Mouse (Mus musculus): ENCODE measurements around the gene Ece1. TPM values are rescaled to one million over a fixed set of nuclear protein-coding genes. Genes with fewer than 3 reads are reported as not detected.
A peak's percentile ranks its signal among the peaks of the same experiment; 100 is the strongest.

Gene Ece1
- total RNA-seq, 2 experiments from 2014 or later, result 70.5 to 72.2 TPM

GRCm38 (mm10) chr4:137993821-137994561 lies 132.0 kb downstream of the Ece1 start:
- intact Hi-C loops (cut with DNase I), result loop anchor here (10.0 kb wide), 1 partner anchor 111 kb away; no protein-coding TSS in a partner anchor
- peak in 1 of 2 experiments; percentile 42 for DNase-seq (ENCODE audit: low spot score in 2 of 2)

- intact Hi-C loops (cut with DNase I), result loop anchor here (10.0 kb wide), 1 partner anchor 110 kb away; no protein-coding TSS in a partner anchor
Measured at GRCm38 (mm10) chr4:137994562-137995336, 132.7 kb downstream of the Ece1 start.

GRCm38 (mm10) chr4:137995399-137995798 lies 133.4 kb downstream of the Ece1 start:
- no peak for DNase-seq (ENCODE audit: low spot score in 2 of 2)
- intact Hi-C loops (cut with DNase I), result loop anchor here (10.0 kb wide), 1 partner anchor 109 kb away; no protein-coding TSS in a partner anchor

More at GRCm38 (mm10) chr4:137994562-137995336, 132.7 kb downstream of the Ece1 start:
- DNase-seq (ENCODE audit: low spot score in 2 of 2), result no peak

- intact Hi-C loops (cut with DNase I), result loop anchor here (10.0 kb wide), 1 partner anchor 107 kb away; no protein-coding TSS in a partner anchor
- DNase-seq (ENCODE audit: low spot score in 2 of 2), result no peak
Measured at GRCm38 (mm10) chr4:137998232-137998631, 136.2 kb downstream of the Ece1 start.

- no peak for DNase-seq (ENCODE audit: low spot score in 2 of 2)
- intact Hi-C loops (cut with DNase I), result no loop called here
Measured at GRCm38 (mm10) chr4:138000682-138001081, 138.6 kb downstream of the Ece1 start.

- intact Hi-C loops (cut with DNase I), result no loop called here
- DNase-seq (ENCODE audit: low spot score in 2 of 2), result no peak
Measured at GRCm38 (mm10) chr4:138003909-138004610, 142.0 kb downstream of the Ece1 start.

DNA sequence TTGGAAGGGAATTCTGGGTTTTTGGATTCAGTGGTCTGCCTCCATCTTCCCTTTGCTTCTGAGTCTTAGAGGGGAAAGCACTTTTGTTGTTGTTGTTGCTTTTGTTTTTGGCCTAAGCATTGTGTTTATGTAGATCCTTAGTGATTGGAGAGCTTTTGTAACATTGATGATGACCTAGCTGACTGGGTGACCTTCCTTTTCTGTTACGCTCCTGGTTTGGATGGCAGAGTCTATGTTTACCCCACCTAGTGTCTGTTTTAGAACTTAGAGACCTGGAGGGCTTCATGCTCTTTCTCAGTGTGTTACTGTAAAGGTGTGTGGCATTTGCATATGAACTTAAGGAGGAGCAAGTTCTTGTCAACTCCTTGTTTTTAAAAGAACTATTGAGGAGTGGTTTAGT lies 143.7 kb downstream of the Ece1 start:
- DNase-seq (ENCODE audit: low spot score in 2 of 2), result no peak
- intact Hi-C loops (cut with DNase I), result no loop called here

GRCm38 (mm10) chr4:138006951-138007613 lies 145.0 kb downstream of the Ece1 start:
- intact Hi-C loops (cut with DNase I), result no loop called here
- no peak for DNase-seq (ENCODE audit: low spot score in 2 of 2)

DNA sequence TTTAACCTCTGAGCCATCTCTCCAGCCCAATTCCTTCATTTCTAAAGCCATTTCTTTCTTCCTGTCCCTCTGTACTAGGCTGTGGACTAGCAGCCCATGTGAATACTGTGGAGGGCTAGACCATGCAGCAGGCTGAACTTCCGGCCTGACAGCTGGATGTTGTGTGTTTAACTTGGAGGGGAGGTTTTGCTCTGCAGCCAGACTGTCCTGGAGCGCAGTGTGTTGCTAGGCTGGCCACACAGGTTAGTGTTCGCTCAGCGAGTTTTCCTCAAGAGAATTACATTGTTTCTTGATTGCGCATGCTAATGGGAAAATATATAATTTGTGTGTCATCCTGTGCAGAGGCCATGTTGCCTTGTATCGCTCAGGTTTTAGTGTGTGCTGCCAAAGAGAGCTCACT lies 146.6 kb downstream of the Ece1 start:
- DNase-seq (ENCODE audit: low spot score in 2 of 2), result no peak
- intact Hi-C loops (cut with DNase I), result no loop called here

DNA sequence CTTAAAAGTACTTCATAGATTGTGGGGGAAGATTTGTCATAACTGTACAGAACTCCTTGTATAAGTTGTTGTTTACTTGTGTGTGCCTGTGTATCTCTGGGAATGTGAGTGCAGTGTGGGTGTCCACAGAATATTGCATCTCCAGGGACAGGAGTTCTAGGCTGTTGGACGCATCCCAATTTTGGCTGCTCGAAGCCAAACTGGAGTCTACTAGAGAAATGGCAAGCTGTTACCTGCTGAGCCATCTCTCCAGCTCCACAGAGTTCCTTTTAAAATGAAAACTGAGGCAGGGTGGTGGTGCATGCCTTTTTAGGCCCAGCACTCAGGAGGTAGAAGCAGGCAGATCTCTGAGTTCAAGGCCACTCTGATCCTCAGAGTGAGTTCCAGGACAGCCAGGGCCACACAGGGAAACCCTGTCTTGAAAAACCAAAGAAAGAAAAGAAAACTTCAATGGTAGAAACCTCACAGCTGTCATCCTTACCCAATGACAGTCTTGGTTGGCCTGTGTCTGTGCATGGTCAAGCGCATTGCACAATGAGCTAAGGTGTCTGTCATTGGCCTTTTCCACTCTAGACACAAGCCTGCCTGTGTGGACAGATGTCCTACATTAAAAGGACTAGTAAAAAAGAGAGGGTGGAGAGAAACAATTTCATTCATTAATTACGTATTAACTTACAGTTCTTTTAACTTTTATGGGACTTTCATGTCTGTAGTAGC lies 147.9 kb downstream of the Ece1 start:
- intact Hi-C loops (cut with DNase I), result no loop called here
- DNase-seq (ENCODE audit: low spot score in 2 of 2), result no peak

DNA sequence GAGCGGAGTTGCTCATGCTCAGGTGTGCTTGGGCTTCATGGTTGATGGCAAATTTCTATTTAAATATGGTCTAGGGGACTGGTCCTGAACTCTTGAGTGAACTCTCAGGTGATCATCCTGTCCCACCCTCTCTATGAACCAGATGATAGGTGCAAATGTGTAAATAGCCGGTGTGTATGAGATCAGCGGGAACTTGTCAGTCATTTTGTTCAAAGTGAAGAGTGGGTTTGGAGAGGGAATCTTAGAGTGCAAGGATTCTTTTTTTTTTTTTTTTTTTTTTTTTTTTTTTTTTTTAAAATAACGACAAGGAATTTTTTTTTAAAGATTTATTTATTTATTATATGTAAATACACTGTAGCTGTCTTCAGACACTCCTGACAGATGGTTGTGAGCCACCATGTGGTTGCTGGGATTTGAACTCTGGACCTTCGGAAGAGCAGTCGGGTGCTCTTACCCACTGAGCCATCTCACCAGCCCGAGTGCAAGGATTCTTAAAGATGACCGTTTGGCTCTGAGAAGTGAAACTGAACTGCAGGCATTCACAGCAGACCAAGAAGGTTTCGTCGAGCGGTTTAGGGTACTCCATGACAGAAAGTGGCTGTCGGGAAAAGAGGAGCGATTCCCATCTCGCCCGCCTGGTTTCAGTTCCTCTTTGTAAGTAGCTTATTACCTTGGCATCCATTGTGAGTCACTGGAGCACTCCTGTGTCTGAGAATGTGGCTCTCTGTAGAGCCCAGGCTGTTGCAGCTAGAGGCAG lies 151.9 kb downstream of the Ece1 start:
- intact Hi-C loops (cut with DNase I), result no loop called here
- no peak for DNase-seq (ENCODE audit: low spot score in 2 of 2)

Other genes with a start within 250 kb of the Ece1 start
- 100 to 1,000 TPM; 263 to 318 TPM for gene Rap1gap, start 197.5 kb upstream of the Ece1 start, total RNA-seq (2021)
- 1 to 10 TPM; 7.1 to 7.8 TPM for gene Alpl, start 65.9 kb upstream of the Ece1 start, total RNA-seq (2021)
- 100 to 1,000 TPM; 164 to 178 TPM for gene Eif4g3, start 130.8 kb downstream of the Ece1 start, total RNA-seq (2021)